Mouse (Mus musculus): ENCODE data around the gene Dpy19l1. TPM values are rescaled to one million over a fixed set of nuclear protein-coding genes. Genes with fewer than 3 reads are reported as not detected.

The Dpy19l1 gene
- polyA plus RNA-seq, 1 experiment from 2014 or later: 23.4 TPM

DNA sequence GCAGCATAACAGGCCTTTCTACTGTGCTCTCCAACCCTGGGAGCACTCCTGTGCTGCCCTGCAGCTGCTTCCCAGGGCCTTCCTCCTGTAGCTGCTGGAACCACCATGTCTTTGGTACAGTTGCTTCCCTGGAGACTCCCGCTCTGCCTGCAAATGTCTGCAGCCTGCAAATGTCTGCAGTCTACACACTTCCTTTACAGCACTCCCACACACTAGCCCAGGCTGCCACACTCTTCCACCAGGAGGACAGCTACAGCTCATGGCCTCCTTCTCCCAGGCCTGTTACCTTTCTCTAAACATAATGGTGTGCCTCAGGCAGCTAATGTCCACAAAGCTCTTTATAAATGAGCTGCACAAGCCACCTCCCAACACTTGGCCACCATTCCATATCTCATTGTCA is 36.3 kb downstream of the Dpy19l1 start:
- Histone ChIP-seq H3K27me3 (ENCODE audit: control insufficient read depth, insufficient read depth, low read length) (no peaks in the 10 kb centered on the region), H3K27ac (replicated peaks; ENCODE audit: low read depth, low read length) (no peak overlapping the region), H3K4me2 (ENCODE audit: low read depth, low read length) (no peak overlapping the region), H3K4me3 (ENCODE audit: low read depth, low read length) (no peak overlapping the region), H3K4me1 (ENCODE audit: control insufficient read depth, insufficient read depth, low read length) (no peaks in the 10 kb centered on the region), H3K36me3 (replicated peaks; ENCODE audit: control insufficient read depth, insufficient read depth, low read depth, low read length) (no peaks in the 10 kb centered on the region), H3K9me3 (replicated peaks; ENCODE audit: control insufficient read depth, low read length) (no peaks in the 10 kb centered on the region), H3K9ac (replicated peaks; ENCODE audit: low read length) (no peak overlapping the region)
- DNase-seq (ENCODE audit: low spot score) (no peak), ATAC-seq (replicated peaks; ENCODE audit: insufficient number of reproducible peaks, low FRiP score, low TSS enrichment, low read depth) (no peak)
- WGBS: 95% methylated on average over 1 of the region's 1 CpGs

DNA sequence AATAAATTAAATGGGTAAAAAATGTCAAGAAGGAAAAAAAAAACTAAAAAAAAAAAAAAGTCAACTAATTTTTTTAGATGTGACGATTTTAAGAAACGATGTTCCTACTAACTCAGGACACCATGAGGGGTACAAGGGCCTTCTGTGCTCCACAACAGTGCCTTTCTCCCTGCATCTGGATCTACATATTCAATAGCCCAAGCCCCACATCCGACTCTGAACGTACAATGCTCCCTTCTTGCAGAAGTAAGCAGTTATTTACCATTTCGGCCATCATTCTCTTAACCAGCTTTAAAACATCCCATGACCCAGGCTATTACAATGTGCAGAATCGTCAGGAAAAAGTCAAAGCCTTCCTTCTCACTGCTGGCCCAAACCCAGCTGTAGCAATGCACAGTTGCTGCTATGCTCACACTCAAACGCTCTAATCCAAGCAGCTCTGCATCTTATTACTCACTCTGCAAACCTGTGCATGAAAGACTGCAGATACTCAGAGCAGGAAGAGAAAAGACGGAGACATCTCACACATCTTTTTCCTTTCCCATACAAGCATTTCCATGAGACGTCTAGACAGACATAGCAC is 41.5 kb downstream of the Dpy19l1 start:
- H3K27ac ChIP-seq (replicated peaks; ENCODE audit: low read depth, low read length): no peak overlapping the region
- DNase-seq (ENCODE audit: low spot score) (no peak), ATAC-seq (replicated peaks; ENCODE audit: insufficient number of reproducible peaks, low FRiP score, low TSS enrichment, low read depth) (no peak)
- H3K4me2 ChIP-seq (ENCODE audit: low read depth, low read length): no peak overlapping the region
- no peaks in the 10 kb centered on the region for H3K27me3 ChIP-seq (ENCODE audit: control insufficient read depth, insufficient read depth, low read length)
- H3K4me3 ChIP-seq (ENCODE audit: low read depth, low read length): no peak overlapping the region
- no peaks in the 10 kb centered on the region for H3K9me3 ChIP-seq (replicated peaks; ENCODE audit: control insufficient read depth, low read length)
- no peaks in the 10 kb centered on the region for H3K36me3 ChIP-seq (replicated peaks; ENCODE audit: control insufficient read depth, insufficient read depth, low read depth, low read length)
- no peaks in the 10 kb centered on the region for H3K4me1 ChIP-seq (ENCODE audit: control insufficient read depth, insufficient read depth, low read length)
- H3K9ac ChIP-seq (replicated peaks; ENCODE audit: low read length): no peak overlapping the region
- WGBS: 89% methylated on average over 9 of the region's 9 CpGs

DNA sequence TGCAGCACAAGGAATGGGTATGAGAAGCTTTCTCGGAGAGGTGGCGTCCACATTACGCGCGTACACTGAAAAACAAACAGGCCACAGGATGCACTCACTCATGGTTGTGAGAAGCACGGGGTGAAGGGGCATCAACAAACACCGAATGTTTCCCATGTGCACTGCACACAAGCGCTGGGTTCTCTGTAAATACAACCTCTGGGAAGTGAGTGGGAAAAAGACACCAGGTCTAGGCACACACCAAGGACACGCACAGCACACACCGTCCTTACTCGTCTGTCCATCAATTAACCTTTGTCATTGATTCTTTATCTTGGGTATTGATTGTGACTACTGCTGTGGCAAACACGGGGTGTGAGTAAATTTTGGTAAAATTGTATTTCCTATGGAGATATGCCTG is 49.1 kb downstream of the Dpy19l1 start:
- no peaks in the 10 kb centered on the region for H3K36me3 ChIP-seq (replicated peaks; ENCODE audit: control insufficient read depth, insufficient read depth, low read depth, low read length)
- no peaks in the 10 kb centered on the region for H3K9me3 ChIP-seq (replicated peaks; ENCODE audit: control insufficient read depth, low read length)
- H3K27me3 ChIP-seq (ENCODE audit: control insufficient read depth, insufficient read depth, low read length): no peaks in the 10 kb centered on the region
- ATAC-seq (replicated peaks; ENCODE audit: insufficient number of reproducible peaks, low FRiP score, low TSS enrichment, low read depth): no peak
- 84% methylated on average over 12 of the region's 12 CpGs for WGBS
- no peak overlapping the region for H3K4me3 ChIP-seq (ENCODE audit: low read depth, low read length)
- no peak for DNase-seq (ENCODE audit: low spot score)
- H3K27ac ChIP-seq (replicated peaks; ENCODE audit: low read depth, low read length): no peak overlapping the region
- no peak overlapping the region for H3K9ac ChIP-seq (replicated peaks; ENCODE audit: low read length)
- H3K4me2 ChIP-seq (ENCODE audit: low read depth, low read length): no peak overlapping the region
- H3K4me1 ChIP-seq (ENCODE audit: control insufficient read depth, insufficient read depth, low read length): no peaks in the 10 kb centered on the region

DNA sequence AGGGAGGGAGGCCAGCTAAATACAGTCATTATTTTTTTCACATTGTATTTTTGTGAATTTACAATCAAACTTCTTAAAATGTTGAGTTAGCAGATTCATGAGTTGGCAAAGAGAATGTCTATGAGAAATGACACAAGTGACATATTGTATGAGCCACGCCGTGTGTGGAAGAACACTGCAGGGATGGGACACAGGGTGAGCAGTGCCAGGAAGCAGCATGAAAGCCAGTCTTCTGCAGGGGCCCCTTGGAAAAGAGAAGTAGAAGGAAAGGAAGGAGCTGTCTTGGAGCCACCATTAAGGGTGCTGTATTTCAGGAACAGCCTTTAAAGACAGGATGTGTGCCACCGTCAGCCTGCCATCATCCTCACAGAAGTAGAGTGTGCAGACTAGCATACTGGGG is 52.0 kb downstream of the Dpy19l1 start:
- no peak overlapping the region for H3K4me2 ChIP-seq (ENCODE audit: low read depth, low read length)
- no peaks in the 10 kb centered on the region for H3K4me1 ChIP-seq (ENCODE audit: control insufficient read depth, insufficient read depth, low read length)
- no peak overlapping the region for H3K9ac ChIP-seq (replicated peaks; ENCODE audit: low read length)
- WGBS: 86% methylated on average over 3 of the region's 3 CpGs
- no peaks in the 10 kb centered on the region for H3K9me3 ChIP-seq (replicated peaks; ENCODE audit: control insufficient read depth, low read length)
- no peak for DNase-seq (ENCODE audit: low spot score)
- H3K4me3 ChIP-seq (ENCODE audit: low read depth, low read length): no peak overlapping the region
- H3K36me3 ChIP-seq (replicated peaks; ENCODE audit: control insufficient read depth, insufficient read depth, low read depth, low read length): no peaks in the 10 kb centered on the region
- H3K27ac ChIP-seq (replicated peaks; ENCODE audit: low read depth, low read length): no peak overlapping the region
- no peaks in the 10 kb centered on the region for H3K27me3 ChIP-seq (ENCODE audit: control insufficient read depth, insufficient read depth, low read length)
- ATAC-seq (replicated peaks; ENCODE audit: insufficient number of reproducible peaks, low FRiP score, low TSS enrichment, low read depth): no peak

DNA sequence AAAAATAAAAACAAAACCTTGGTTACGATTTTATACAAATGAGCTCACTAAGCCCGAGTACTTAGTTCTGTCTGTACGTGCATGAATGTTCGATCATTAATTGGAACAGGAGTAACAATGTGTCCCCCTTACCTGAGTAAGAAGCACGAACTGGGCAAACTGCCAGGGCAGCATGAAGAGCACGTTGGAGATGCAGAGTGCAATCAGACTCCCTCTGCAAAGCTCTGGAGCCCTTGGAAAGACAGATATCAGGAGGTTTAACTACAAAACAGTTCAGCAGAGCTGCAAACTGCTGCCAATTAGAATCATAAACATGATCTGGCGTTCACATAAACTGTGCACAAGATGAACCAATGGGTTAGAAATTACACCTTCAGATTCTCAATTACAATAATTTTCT is 52.4 kb downstream of the Dpy19l1 start:
- 86% methylated on average over 7 of the region's 7 CpGs for WGBS
- Histone ChIP-seq H3K27me3 (ENCODE audit: control insufficient read depth, insufficient read depth, low read length) (no peaks in the 10 kb centered on the region), H3K9ac (replicated peaks; ENCODE audit: low read length) (no peak overlapping the region), H3K4me1 (ENCODE audit: control insufficient read depth, insufficient read depth, low read length) (no peaks in the 10 kb centered on the region), H3K9me3 (replicated peaks; ENCODE audit: control insufficient read depth, low read length) (no peaks in the 10 kb centered on the region), H3K36me3 (replicated peaks; ENCODE audit: control insufficient read depth, insufficient read depth, low read depth, low read length) (no peaks in the 10 kb centered on the region), H3K4me2 (ENCODE audit: low read depth, low read length) (no peak overlapping the region), H3K4me3 (ENCODE audit: low read depth, low read length) (no peak overlapping the region), H3K27ac (replicated peaks; ENCODE audit: low read depth, low read length) (no peak overlapping the region)
- DNase-seq (ENCODE audit: low spot score) (no peak), ATAC-seq (replicated peaks; ENCODE audit: insufficient number of reproducible peaks, low FRiP score, low TSS enrichment, low read depth) (no peak)

DNA sequence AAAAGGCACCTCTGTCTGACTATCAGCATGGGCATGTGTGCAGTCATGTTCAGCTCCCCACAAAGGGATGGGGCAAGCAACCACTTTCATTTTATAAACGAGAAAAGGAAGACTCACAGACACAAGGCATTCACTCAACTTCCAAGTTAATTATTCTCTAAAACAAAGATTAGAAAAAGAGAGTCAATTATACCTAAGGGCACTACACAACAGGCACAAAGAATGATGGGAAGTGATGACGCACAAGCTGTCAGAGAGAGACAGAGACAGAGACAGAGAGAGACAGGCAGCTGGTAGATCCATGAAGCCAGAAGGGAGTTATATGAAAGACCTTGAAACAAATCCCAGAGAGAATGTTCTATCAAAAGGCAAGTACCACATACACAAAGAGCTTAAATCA is 68.0 kb downstream of the Dpy19l1 start:
- ATAC-seq (replicated peaks; ENCODE audit: insufficient number of reproducible peaks, low FRiP score, low TSS enrichment, low read depth) (no peak), DNase-seq (ENCODE audit: low spot score) (no peak)
- Histone ChIP-seq H3K27ac (replicated peaks; ENCODE audit: low read depth, low read length) (no peak overlapping the region), H3K27me3 (ENCODE audit: control insufficient read depth, insufficient read depth, low read length) (no peaks in the 10 kb centered on the region), H3K4me1 (ENCODE audit: control insufficient read depth, insufficient read depth, low read length) (no peaks in the 10 kb centered on the region), H3K4me3 (ENCODE audit: low read depth, low read length) (no peak overlapping the region), H3K9ac (replicated peaks; ENCODE audit: low read length) (no peak overlapping the region), H3K4me2 (ENCODE audit: low read depth, low read length) (no peak overlapping the region), H3K9me3 (replicated peaks; ENCODE audit: control insufficient read depth, low read length) (no peaks in the 10 kb centered on the region), H3K36me3 (replicated peaks; ENCODE audit: control insufficient read depth, insufficient read depth, low read depth, low read length) (no peaks in the 10 kb centered on the region)
- 88% methylated on average over 2 of the region's 2 CpGs for WGBS

DNA sequence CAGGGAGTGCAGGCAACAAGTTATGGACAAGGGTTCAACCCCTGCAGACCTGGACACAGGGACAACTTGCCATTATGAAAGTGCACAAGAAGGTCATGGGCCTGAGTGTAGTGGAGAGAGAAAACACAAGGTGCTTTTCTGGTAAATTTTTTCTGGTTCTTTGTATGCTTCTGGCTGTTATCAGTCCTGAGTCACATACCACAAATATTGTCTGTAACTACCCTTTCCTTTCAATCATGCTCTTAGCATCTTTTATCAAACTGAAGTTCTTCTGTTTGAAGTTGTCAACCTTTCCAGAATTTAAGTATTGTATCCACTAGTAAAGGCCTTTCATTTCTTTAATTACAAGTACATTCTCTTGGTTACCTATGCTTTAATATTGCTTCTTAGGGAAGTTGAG is 73.2 kb downstream of the Dpy19l1 start:
- ATAC-seq (replicated peaks; ENCODE audit: insufficient number of reproducible peaks, low FRiP score, low TSS enrichment, low read depth): no peak
- DNase-seq (ENCODE audit: low spot score): no peak
- no peaks in the 10 kb centered on the region for H3K36me3 ChIP-seq (replicated peaks; ENCODE audit: control insufficient read depth, insufficient read depth, low read depth, low read length)

DNA sequence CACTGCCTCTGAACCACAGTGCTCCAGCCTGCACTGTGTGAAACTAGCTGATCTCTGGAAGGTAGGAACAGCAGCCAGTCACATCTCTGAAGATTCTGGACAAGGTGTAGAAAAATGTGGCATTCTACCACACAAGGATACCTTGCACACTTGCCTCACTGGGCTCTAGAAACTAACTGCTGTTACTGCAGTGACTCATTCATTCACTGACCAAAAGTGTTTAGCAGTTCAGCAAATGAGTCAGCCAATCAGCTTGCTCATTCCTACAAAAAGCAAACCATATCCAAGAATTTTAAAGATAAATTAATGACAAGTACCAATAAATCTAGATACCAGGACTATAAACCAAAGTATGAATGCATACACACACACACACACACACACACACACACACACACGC is 77.3 kb downstream of the Dpy19l1 start:
- ATAC-seq (replicated peaks; ENCODE audit: insufficient number of reproducible peaks, low FRiP score, low TSS enrichment, low read depth): no peak

More for the DNA sequence above, 73.2 kb downstream of the Dpy19l1 start:
- no peaks in the 10 kb centered on the region for H3K4me1 ChIP-seq (ENCODE audit: control insufficient read depth, insufficient read depth, low read length)
- H3K9ac ChIP-seq (replicated peaks; ENCODE audit: low read length): no peak overlapping the region
- no peak overlapping the region for H3K4me3 ChIP-seq (ENCODE audit: low read depth, low read length)
- H3K9me3 ChIP-seq (replicated peaks; ENCODE audit: control insufficient read depth, low read length): no peaks in the 10 kb centered on the region
- H3K4me2 ChIP-seq (ENCODE audit: low read depth, low read length): no peak overlapping the region
- no peaks in the 10 kb centered on the region for H3K27me3 ChIP-seq (ENCODE audit: control insufficient read depth, insufficient read depth, low read length)
- no peak overlapping the region for H3K27ac ChIP-seq (replicated peaks; ENCODE audit: low read depth, low read length)

More for the DNA sequence above, 77.3 kb downstream of the Dpy19l1 start:
- no peak overlapping the region for H3K9ac ChIP-seq (replicated peaks; ENCODE audit: low read length)
- no peaks in the 10 kb centered on the region for H3K27me3 ChIP-seq (ENCODE audit: control insufficient read depth, insufficient read depth, low read length)
- H3K9me3 ChIP-seq (replicated peaks; ENCODE audit: control insufficient read depth, low read length): no peaks in the 10 kb centered on the region
- 96% methylated on average over 1 of the region's 1 CpGs for WGBS
- H3K4me1 ChIP-seq (ENCODE audit: control insufficient read depth, insufficient read depth, low read length): no peaks in the 10 kb centered on the region
- DNase-seq (ENCODE audit: low spot score): no peak
- no peak overlapping the region for H3K4me3 ChIP-seq (ENCODE audit: low read depth, low read length)
- H3K36me3 ChIP-seq (replicated peaks; ENCODE audit: control insufficient read depth, insufficient read depth, low read depth, low read length): no peaks in the 10 kb centered on the region
- H3K4me2 ChIP-seq (ENCODE audit: low read depth, low read length): no peak overlapping the region
- no peak overlapping the region for H3K27ac ChIP-seq (replicated peaks; ENCODE audit: low read depth, low read length)
